ENCODE assay signal across 8 mouse cellular contexts in the genomic region with DNA sequence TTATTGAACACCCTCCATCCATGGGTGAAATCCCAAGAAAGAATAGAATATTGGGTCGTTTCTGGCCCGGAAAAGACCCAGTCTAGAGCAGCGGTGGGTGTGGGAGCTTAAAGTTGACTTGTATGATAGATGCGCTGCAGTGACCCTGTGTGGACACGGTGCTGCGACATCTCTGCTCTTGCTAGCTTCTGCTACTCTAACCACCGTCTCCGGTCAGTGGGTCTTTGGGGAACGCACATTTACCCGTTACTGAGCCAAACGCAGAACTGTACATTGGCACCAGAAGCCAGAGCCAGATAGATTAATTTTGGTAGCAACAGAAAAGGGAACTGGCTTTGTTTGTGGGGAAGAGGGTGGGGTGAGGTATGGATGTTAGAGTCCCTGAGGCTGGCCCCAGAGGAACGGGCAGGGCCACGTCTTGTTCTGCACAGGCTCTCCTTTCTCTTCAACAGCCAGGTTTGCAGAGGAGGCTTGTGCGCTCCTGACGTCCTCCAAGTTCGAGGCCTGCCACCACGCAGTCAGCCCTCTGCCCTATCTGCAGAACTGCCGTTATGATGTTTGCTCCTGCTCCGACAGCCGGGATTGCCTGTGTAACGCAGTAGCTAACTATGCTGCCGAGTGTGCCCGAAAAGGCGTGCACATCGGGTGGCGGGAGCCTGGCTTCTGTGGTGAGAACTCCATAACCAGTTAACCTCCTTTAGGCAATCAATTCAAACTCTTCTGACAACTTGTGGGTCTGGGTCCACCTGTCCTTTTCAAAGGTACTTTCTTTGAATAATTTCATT. TPM values are rescaled to one million over a fixed set of nuclear protein-coding genes. Genes with fewer than 3 reads are reported as not detected.
DNase-seq lines count a peak whose midpoint lies in the region; ATAC-seq and TF ChIP-seq lines count a peak whose summit lies in the region.

No protein-coding gene starts in this region.

- no peak for ATAC-seq in lung, postnatal 0 days
- ATAC-seq in limb, embryonic 11.5 days (ENCODE audit: insufficient number of reproducible peaks, low FRiP score, low TSS enrichment, low read depth), result no peak
- ATAC-seq in neural tube, embryonic 12.5 days (ENCODE audit: low FRiP score, low read depth), result peak; percentile 27; the same call in 1 of the 2 replicates

- H3K27ac ChIP-seq in gastrocnemius, adult 2 months, result peak overlapping the region; percentile 68
- no peak overlapping the region for H3K27ac ChIP-seq in lung, postnatal 0 days (ENCODE audit: low read length)
- H3K27ac ChIP-seq in limb, embryonic 11.5 days (replicated peaks; ENCODE audit: low read depth, low read length), result no peak overlapping the region
- H3K27ac ChIP-seq in neural tube, embryonic 12.5 days, result no peak overlapping the region

- TF ChIP-seq CTCF in gastrocnemius, adult 2 months (IDR thresholded peaks at IDR 0.05), result no peak
- no peak for TF ChIP-seq CTCF in lung, postnatal 0 days (IDR thresholded peaks at IDR 0.05)
- TF ChIP-seq CTCF in lung, adult 2 months (IDR thresholded peaks at IDR 0.05; ENCODE audit: insufficient read depth, low read length), result no peak

- no peak for TF ChIP-seq EP300 in lung, postnatal 0 days (IDR thresholded peaks at IDR 0.05)

- no peak for DNase-seq in gastrocnemius, adult 2 months
- DNase-seq in gastrocnemius, postnatal 36 days, result no peak
- DNase-seq in lung, postnatal 0 days (ENCODE audit: low spot score), result no peak
- DNase-seq in lung, adult 2 months, result no peak
- DNase-seq in limb, embryonic 11.5 days (ENCODE audit: low spot score), result peak; percentile 32
- DNase-seq in embryo, embryonic 11 days, result no peak
- DNase-seq in cerebellum, postnatal 4 days (ENCODE audit: low spot score in 2 of 2), result no peak

- intact Hi-C loops in gastrocnemius, adult 2 months (cut with DNase I), result loop anchor here (2.0 to 5.0 kb wide), 2 partner anchors 75 to 107 kb away; no protein-coding TSS in a partner anchor
- intact Hi-C loops in gastrocnemius, postnatal 36 days (cut with DNase I), result loop anchor here (2.0 to 5.0 kb wide), 3 partner anchors 77 to 185 kb away; no protein-coding TSS in a partner anchor

- no peak overlapping the region for H3K9ac ChIP-seq in lung, postnatal 0 days (replicated peaks; ENCODE audit: low read depth)
- H3K9ac ChIP-seq in limb, embryonic 11.5 days (ENCODE audit: low read length), result no peak overlapping the region
- no peak overlapping the region for H3K9ac ChIP-seq in neural tube, embryonic 12.5 days

- peak overlapping the region; percentile 57 for H3K4me3 ChIP-seq in gastrocnemius, adult 2 months
- no peak overlapping the region for H3K4me3 ChIP-seq in lung, postnatal 0 days (ENCODE audit: low read depth, low read length)
- H3K4me3 ChIP-seq in lung, adult 2 months (replicated peaks; ENCODE audit: extremely low read depth, low read depth, low read length), result no peak overlapping the region
- H3K4me3 ChIP-seq in limb, embryonic 11.5 days (ENCODE audit: low read depth, low read length), result no peak overlapping the region
- H3K4me3 ChIP-seq in neural tube, embryonic 12.5 days, result no peak overlapping the region

- H3K4me1 ChIP-seq in lung, postnatal 0 days (ENCODE audit: insufficient read depth, low read depth, low read length), result peaks cover 5% of the 10 kb centered on the region; the same call in 1 of the 2 replicates
- no peaks in the 10 kb centered on the region; the same call in 1 of the 2 replicates for H3K4me1 ChIP-seq in lung, adult 2 months (ENCODE audit: control insufficient read depth, insufficient read depth, low read length)
- no peaks in the 10 kb centered on the region for H3K4me1 ChIP-seq in limb, embryonic 11.5 days (ENCODE audit: control insufficient read depth, insufficient read depth, low read length)
- peaks cover 4% of the 10 kb centered on the region; the same call in 1 of the 2 replicates for H3K4me1 ChIP-seq in neural tube, embryonic 12.5 days

- H3K4me2 ChIP-seq in lung, postnatal 0 days (replicated peaks; ENCODE audit: low read depth, low read length), result peak overlapping the region; percentile 42
- H3K4me2 ChIP-seq in limb, embryonic 11.5 days (ENCODE audit: low read depth, severe bottlenecking), result 0 out of 2 replicates have a peak overlapping the region, but pooled peaks have one; percentile 15
- H3K4me2 ChIP-seq in neural tube, embryonic 12.5 days (replicated peaks), result peak overlapping the region; percentile 35

- H3K27me3 ChIP-seq in lung, postnatal 0 days (replicated peaks; ENCODE audit: insufficient read depth, low read length), result no peaks in the 10 kb centered on the region
- no peaks in the 10 kb centered on the region for H3K27me3 ChIP-seq in limb, embryonic 11.5 days (ENCODE audit: control insufficient read depth, insufficient read depth, low read length)
- H3K27me3 ChIP-seq in neural tube, embryonic 12.5 days (replicated peaks), result no peaks in the 10 kb centered on the region

- no peaks in the 10 kb centered on the region for H3K9me3 ChIP-seq in lung, postnatal 0 days (ENCODE audit: low read length)
- no peaks in the 10 kb centered on the region for H3K9me3 ChIP-seq in limb, embryonic 11.5 days (ENCODE audit: control insufficient read depth, low read length)
- no peaks in the 10 kb centered on the region for H3K9me3 ChIP-seq in neural tube, embryonic 12.5 days

- no peaks in the 10 kb centered on the region for H3K36me3 ChIP-seq in lung, postnatal 0 days (ENCODE audit: insufficient read depth, low read length)
- H3K36me3 ChIP-seq in limb, embryonic 11.5 days (ENCODE audit: control insufficient read depth, insufficient read depth, low read length), result no peaks in the 10 kb centered on the region
- no peaks in the 10 kb centered on the region for H3K36me3 ChIP-seq in neural tube, embryonic 12.5 days

- TF ChIP-seq POLR2A in lung, adult 2 months (IDR thresholded peaks at IDR 0.05; ENCODE audit: borderline replicate concordance, extremely low read depth, low read depth, low read length), result no peak

- WGBS in lung, postnatal 0 days, result 69% methylated on average over 26 of the region's 26 CpGs
- 56% methylated on average over 26 of the region's 26 CpGs for whole genome bisulfite sequencing in lung, adult 2 months
- 84% methylated on average over 26 of the region's 26 CpGs for WGBS in limb, embryonic 11.5 days
- WGBS in neural tube, embryonic 12.5 days, result 81% methylated on average over 26 of the region's 26 CpGs

RNA-seq across cellular contexts. Expression of a gene that starts 57.3 kb away (rescaled TPM):
- total RNA-seq in gastrocnemius, adult 2 months (2021), result 10 to 100 TPM; 12.5 to 15.3 TPM
- total RNA-seq in gastrocnemius, postnatal 36 days (2021), result 10 to 100 TPM; 13.5 to 15.4 TPM
- polyA plus RNA-seq in lung, postnatal 0 days (2015; fragmentation: Nextera tagmentation; extraction: Ambion mirVana), result 42.4 and 55.6 TPM in 2 replicates
- polyA plus RNA-seq in lung, adult 2 months (2012; rRNA removed), result 421 and 464 TPM in 2 replicates
- 6.1 and 6.7 TPM in 2 replicates for polyA plus RNA-seq in limb, embryonic 11.5 days (2014; fragmentation: Nextera tagmentation; extraction: Ambion mirVana)
- 10.1 and 12.3 TPM in 2 replicates for polyA plus RNA-seq in neural tube, embryonic 12.5 days (2016; fragmentation: Nextera tagmentation; extraction: Ambion mirVana)
